Mouse (Mus musculus): ENCODE measurements at regions not wholly inside any gene's neighbourhood (a gene's known extent, or its start where the extent isn't known, plus 50 kb on each side); places are given as distances from the start of the nearest gene placed in this dataset.

GRCm38 (mm10) chr8:76618721-76619120 lies 280.5 kb upstream of the Nr3c2 start:
- no peak for ATAC-seq (ENCODE audit: insufficient read depth, low FRiP score, low TSS enrichment)
- 95% methylated on average over 2 of the region's 2 CpGs for WGBS
- no peaks in the 10 kb centered on the region for H3K36me3 ChIP-seq (ENCODE audit: control insufficient read depth, insufficient read depth, low read length)
- H3K27me3 ChIP-seq (ENCODE audit: control insufficient read depth, insufficient read depth, low read length) = no peaks in the 10 kb centered on the region
- no peak overlapping the region for H3K4me3 ChIP-seq (ENCODE audit: low read depth, low read length)
- H3K27ac ChIP-seq (ENCODE audit: low read depth, low read length) = no peak overlapping the region
- no peak overlapping the region for H3K4me2 ChIP-seq (ENCODE audit: low read depth)
- H3K9me3 ChIP-seq (ENCODE audit: control insufficient read depth, low read length) = no peaks in the 10 kb centered on the region
- H3K4me1 ChIP-seq (ENCODE audit: control insufficient read depth, insufficient read depth, low read length) = no peaks in the 10 kb centered on the region
- DNase-seq (ENCODE audit: low spot score) = no peak
- H3K9ac ChIP-seq (ENCODE audit: low read length) = no peak overlapping the region

- no peak overlapping the region for H3K9ac ChIP-seq (ENCODE audit: low read length)
- no peak overlapping the region for H3K27ac ChIP-seq (ENCODE audit: low read depth, low read length)
- H3K4me1 ChIP-seq (ENCODE audit: control insufficient read depth, insufficient read depth, low read length) = no peaks in the 10 kb centered on the region
- H3K4me3 ChIP-seq (ENCODE audit: low read depth, low read length) = no peak overlapping the region
- 54% methylated on average over 3 of the region's 3 CpGs for whole genome bisulfite sequencing
- H3K4me2 ChIP-seq (ENCODE audit: low read depth) = no peak overlapping the region
- DNase-seq (ENCODE audit: low spot score) (no peak), ATAC-seq (ENCODE audit: insufficient read depth, low FRiP score, low TSS enrichment) (no peak)
- H3K27me3 ChIP-seq (ENCODE audit: control insufficient read depth, insufficient read depth, low read length) = no peaks in the 10 kb centered on the region
- H3K36me3 ChIP-seq (ENCODE audit: control insufficient read depth, insufficient read depth, low read length) = no peaks in the 10 kb centered on the region
- no peaks in the 10 kb centered on the region for H3K9me3 ChIP-seq (ENCODE audit: control insufficient read depth, low read length)
These were observed 278.4 kb upstream of the Nr3c2 start for GRCm38 (mm10) chr8:76620853-76621252.

- Histone ChIP-seq H3K4me1 (ENCODE audit: control insufficient read depth, insufficient read depth, low read length) (no peaks in the 10 kb centered on the region), H3K36me3 (ENCODE audit: control insufficient read depth, insufficient read depth, low read length) (no peaks in the 10 kb centered on the region), H3K9ac (ENCODE audit: low read length) (no peak overlapping the region), H3K4me2 (ENCODE audit: low read depth) (no peak overlapping the region), H3K4me3 (ENCODE audit: low read depth, low read length) (no peak overlapping the region), H3K9me3 (ENCODE audit: control insufficient read depth, low read length) (no peaks in the 10 kb centered on the region), H3K27ac (ENCODE audit: low read depth, low read length) (no peak overlapping the region), H3K27me3 (ENCODE audit: control insufficient read depth, insufficient read depth, low read length) (no peaks in the 10 kb centered on the region)
- ATAC-seq (ENCODE audit: insufficient read depth, low FRiP score, low TSS enrichment) (no peak), DNase-seq (ENCODE audit: low spot score) (no peak)
- 81% methylated on average over 1 of the region's 1 CpGs for WGBS
These were observed 266.2 kb upstream of the Nr3c2 start for GRCm38 (mm10) chr8:76633086-76633485.
